Mouse (Mus musculus) kidney, embryonic 14.5 days (tissue): ENCODE measurements around the gene Vstm2l. TPM values are rescaled to one million over a fixed set of nuclear protein-coding genes. Genes with fewer than 3 reads are reported as not detected.
A peak's percentile ranks its signal among the peaks of the same experiment; 100 is the strongest.

ENCODE experiments used
- ATAC-seq: fragments of 200-750 bp; cut with Nextera tagmentation; 2 replicates; pipeline ENCODE4 v1.8.0; 2017; ENCODE audit warnings: moderate number of reproducible peaks, mild to moderate bottlenecking, moderate TSS enrichment, moderate library complexity; ENCODE audit not compliant: low FRiP score, low TSS enrichment
- H3K27ac ChIP-seq: fragments of 300-500 bp; sonication (generic); 2 replicates; pipeline ENCODE4 v1.5.1; 2014; ENCODE audit warnings: low read depth, mild to moderate bottlenecking, low read length, moderate library complexity, mixed read lengths
- H3K27me3 ChIP-seq: fragments of 300-500 bp; sonication (generic); 2 replicates; pipeline ENCODE4 v1.6.1; 2014; ENCODE audit warnings: mild to moderate bottlenecking, low read length; ENCODE audit not compliant: control insufficient read depth, insufficient read depth
- H3K36me3 ChIP-seq: fragments of 300-500 bp; sonication (generic); 2 replicates; pipeline ENCODE4 v1.6.1; 2014; ENCODE audit warnings: low read length, mixed read lengths; ENCODE audit not compliant: control insufficient read depth, insufficient read depth
- H3K4me1 ChIP-seq: fragments of 300-500 bp; sonication (generic); 2 replicates; pipeline ENCODE4 v1.6.1; 2014; ENCODE audit warnings: low read length, mixed read lengths; ENCODE audit not compliant: control insufficient read depth, insufficient read depth
- H3K4me2 ChIP-seq: fragments of 300-500 bp; sonication (generic); replicated peaks from 2 replicates; pipeline ENCODE4 v1.6.1; 2014; ENCODE audit warnings: low read depth, mild to moderate bottlenecking, low read length
- H3K4me3 ChIP-seq: fragments of 300-500 bp; sonication (generic); 2 replicates; pipeline ENCODE4 v1.5.1; 2014; ENCODE audit warnings: mild to moderate bottlenecking, low read length
- H3K9ac ChIP-seq: fragments of 300-500 bp; sonication (generic); 2 replicates; pipeline ENCODE4 v1.6.1; 2014; ENCODE audit warnings: low read depth, mild to moderate bottlenecking, low read length, moderate library complexity
- H3K9me3 ChIP-seq: fragments of 300-500 bp; sonication (generic); 2 replicates; pipeline ENCODE4 v1.6.1; 2016; ENCODE audit warnings: low read length; ENCODE audit not compliant: control insufficient read depth
- WGBS: fragments of 180-500 bp; shearing (Covaris S2); extraction: QIAGEN DNeasy Blood & Tissue Kit; methylation state at CpG from one replicate; pipeline ENCODE4 v1.1.7; 2014; 5-methylcytosine and 5-hydroxymethylcytosine counted together
- polyA plus RNA-seq: library from polyadenylated mRNA; unstranded; fragments of >200 nt; fragmentation: Nextera tagmentation; extraction: Ambion mirVana; gene quantifications from 2 replicates; pipeline ENCODE4 v1.2.1, GENCODE M21; 2014

The Vstm2l gene
- polyA plus RNA-seq, 1 experiment from 2014 or later = 0.26 TPM

GRCm38 (mm10) chr2:157943514-157944155 lies 29.2 kb downstream of the Vstm2l start:
- H3K4me2 ChIP-seq = peak overlapping the region; percentile 95
- H3K27me3 ChIP-seq = peaks cover 24% of the 10 kb centered on the region
- H3K9ac ChIP-seq = peak overlapping the region; percentile 66
- WGBS = under 1% methylated on average over 44 of the region's 47 CpGs
- H3K27ac ChIP-seq = no peak overlapping the region
- ATAC-seq = peak; percentile 74
- peaks cover 17% of the 10 kb centered on the region; the same call in 1 of the 2 replicates for H3K4me1 ChIP-seq
- H3K9me3 ChIP-seq = no peaks in the 10 kb centered on the region
- peak overlapping the region; percentile 47 for H3K4me3 ChIP-seq
- H3K36me3 ChIP-seq = no peaks in the 10 kb centered on the region

- ATAC-seq = peak; percentile 13; the same call in 1 of the 2 replicates
- peaks cover 24% of the 10 kb centered on the region for H3K27me3 ChIP-seq
- no peak overlapping the region for H3K27ac ChIP-seq
- WGBS = 8% methylated on average over 37 of the region's 37 CpGs
- no peaks in the 10 kb centered on the region for H3K36me3 ChIP-seq
- H3K4me2 ChIP-seq = peak overlapping the region; percentile 95
- peaks cover 17% of the 10 kb centered on the region; the same call in 1 of the 2 replicates for H3K4me1 ChIP-seq
- no peaks in the 10 kb centered on the region for H3K9me3 ChIP-seq
- peak overlapping the region; percentile 47 for H3K4me3 ChIP-seq
- H3K9ac ChIP-seq = peak overlapping the region; percentile 66
Observed at GRCm38 (mm10) chr2:157944156-157944893, 29.9 kb downstream of the Vstm2l start.

GRCm38 (mm10) chr2:157953978-157954377 lies 39.5 kb downstream of the Vstm2l start:
- 76% methylated on average over 5 of the region's 5 CpGs for WGBS
- Histone ChIP-seq H3K27ac (no peak overlapping the region), H3K4me1 (peaks cover 8% of the 10 kb centered on the region; the same call in 1 of the 2 replicates), H3K4me2 (no peak overlapping the region), H3K9ac (no peak overlapping the region), H3K36me3 (no peaks in the 10 kb centered on the region), H3K27me3 (no peaks in the 10 kb centered on the region), H3K4me3 (no peak overlapping the region), H3K9me3 (no peaks in the 10 kb centered on the region)
- no peak for ATAC-seq

GRCm38 (mm10) chr2:157957707-157958108 lies 43.3 kb downstream of the Vstm2l start:
- no peaks in the 10 kb centered on the region for H3K27me3 ChIP-seq
- H3K27ac ChIP-seq = no peak overlapping the region
- no peak overlapping the region for H3K4me3 ChIP-seq
- H3K9me3 ChIP-seq = no peaks in the 10 kb centered on the region
- no peak for ATAC-seq
- H3K4me2 ChIP-seq = no peak overlapping the region
- WGBS = 5% methylated on average over 2 of the region's 2 CpGs
- no peaks in the 10 kb centered on the region for H3K36me3 ChIP-seq
- H3K9ac ChIP-seq = no peak overlapping the region
- peaks cover 8% of the 10 kb centered on the region; the same call in 1 of the 2 replicates for H3K4me1 ChIP-seq

- no peaks in the 10 kb centered on the region for H3K9me3 ChIP-seq
- H3K4me3 ChIP-seq = no peak overlapping the region
- H3K4me2 ChIP-seq = no peak overlapping the region
- 18% methylated on average over 3 of the region's 3 CpGs for WGBS
- no peaks in the 10 kb centered on the region for H3K4me1 ChIP-seq
- no peaks in the 10 kb centered on the region for H3K27me3 ChIP-seq
- no peak overlapping the region for H3K9ac ChIP-seq
- no peaks in the 10 kb centered on the region for H3K36me3 ChIP-seq
- ATAC-seq = no peak
- H3K27ac ChIP-seq = no peak overlapping the region
Observed at GRCm38 (mm10) chr2:157967856-157968255, 53.4 kb downstream of the Vstm2l start.

- Histone ChIP-seq H3K4me1 (peaks cover 9% of the 10 kb centered on the region; the same call in 1 of the 2 replicates), H3K36me3 (no peaks in the 10 kb centered on the region), H3K9me3 (no peaks in the 10 kb centered on the region), H3K27ac (no peak overlapping the region), H3K9ac (no peak overlapping the region), H3K27me3 (no peaks in the 10 kb centered on the region), H3K4me3 (no peak overlapping the region), H3K4me2 (no peak overlapping the region)
- WGBS = 56% methylated on average over 6 of the region's 6 CpGs
- no peak for ATAC-seq
Observed at GRCm38 (mm10) chr2:157970124-157970523, 55.7 kb downstream of the Vstm2l start.

- H3K4me2 ChIP-seq = no peak overlapping the region
- ATAC-seq = no peak
- no peaks in the 10 kb centered on the region for H3K9me3 ChIP-seq
- 0% methylated on average over 3 of the region's 3 CpGs for WGBS
- H3K9ac ChIP-seq = no peak overlapping the region
- no peak overlapping the region for H3K27ac ChIP-seq
- no peak overlapping the region for H3K4me3 ChIP-seq
- no peaks in the 10 kb centered on the region for H3K36me3 ChIP-seq
- no peaks in the 10 kb centered on the region for H3K27me3 ChIP-seq
- H3K4me1 ChIP-seq = peaks cover 13% of the 10 kb centered on the region; the same call in 1 of the 2 replicates
Observed at GRCm38 (mm10) chr2:157970669-157971068, 56.2 kb downstream of the Vstm2l start.

GRCm38 (mm10) chr2:157974604-157975501 lies 60.4 kb downstream of the Vstm2l start:
- no peak overlapping the region for H3K27ac ChIP-seq
- peak; percentile 51; the same call in 1 of the 2 replicates for ATAC-seq

More at GRCm38 (mm10) chr2:157974604-157975501, 60.4 kb downstream of the Vstm2l start:
- peaks cover 17% of the 10 kb centered on the region; the same call in 1 of the 2 replicates for H3K4me1 ChIP-seq
- H3K36me3 ChIP-seq = no peaks in the 10 kb centered on the region
- WGBS = 3% methylated on average over 23 of the region's 23 CpGs
- no peaks in the 10 kb centered on the region for H3K9me3 ChIP-seq
- no peak overlapping the region; the same call in 1 of the 2 replicates for H3K4me3 ChIP-seq
- H3K27me3 ChIP-seq = no peaks in the 10 kb centered on the region
- 0 out of 2 replicates have a peak overlapping the region, but pooled peaks have one; percentile 18 for H3K9ac ChIP-seq
- H3K4me2 ChIP-seq = peak overlapping the region; percentile 33
